Mouse (Mus musculus): ENCODE data around the gene Gatm. TPM values are rescaled to one million over a fixed set of nuclear protein-coding genes. Genes with fewer than 3 reads are reported as not detected.

The Gatm gene
- polyA plus RNA-seq, 1 experiment: 4.6 TPM

DNA sequence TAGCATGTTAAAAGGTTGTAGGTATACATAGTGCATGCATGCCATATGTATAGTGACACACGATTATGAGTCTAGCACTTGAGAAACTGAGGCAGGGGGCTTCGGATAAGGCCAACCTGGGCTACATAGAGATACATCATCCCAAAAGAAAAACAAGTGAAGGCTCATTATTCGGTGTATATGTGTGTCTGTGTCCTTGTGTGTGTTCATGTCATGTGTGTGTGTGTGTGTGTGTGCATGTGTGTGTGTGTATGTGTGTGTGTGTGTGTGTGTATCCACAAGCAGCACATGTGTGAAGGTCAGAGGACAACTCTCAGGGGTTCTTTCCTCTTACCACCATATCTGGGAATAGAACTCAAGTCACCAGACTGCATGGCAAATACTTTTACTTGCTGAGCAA lies 28.8 kb downstream of the Gatm start:
- H3K27ac ChIP-seq (replicated peaks; ENCODE audit: low read depth, low read length): no peak overlapping the region
- H3K4me3 ChIP-seq (ENCODE audit: insufficient read depth, low read depth, low read length): no peak overlapping the region
- peaks cover 11% of the 10 kb centered on the region for H3K4me1 ChIP-seq (ENCODE audit: control insufficient read depth, insufficient read depth, insufficient read length, low read length)

DNA sequence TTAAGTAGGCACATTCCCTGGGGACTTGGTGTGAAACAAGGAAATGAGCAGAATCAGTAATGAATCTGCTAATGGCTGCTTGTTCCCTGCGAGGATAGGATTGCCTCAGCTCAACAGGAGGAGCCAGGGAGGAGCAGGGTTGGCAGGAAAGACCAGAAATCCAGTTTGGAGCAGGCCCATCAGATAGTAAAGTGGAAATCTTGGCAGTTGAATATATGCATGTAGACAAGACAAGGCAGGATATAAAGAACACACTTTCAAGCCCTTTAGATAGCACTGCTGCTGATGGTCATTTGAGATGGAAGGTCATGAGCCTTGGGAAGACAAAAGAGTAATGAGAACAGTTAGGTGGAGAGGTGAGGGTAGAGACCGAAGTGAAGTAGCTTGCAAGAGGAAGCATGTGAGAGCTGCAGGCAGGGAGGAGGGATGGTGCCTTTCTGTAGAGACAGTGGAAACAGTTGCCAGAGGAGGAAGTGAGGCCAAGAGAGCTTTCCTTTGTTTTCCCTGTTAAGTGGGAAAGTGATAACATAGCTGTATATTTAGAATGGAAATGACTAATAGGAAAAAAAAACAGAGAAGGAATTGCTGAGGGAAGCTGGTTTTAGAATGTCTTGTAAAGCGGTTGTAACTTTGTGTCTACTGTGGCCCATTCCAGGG lies 29.6 kb downstream of the Gatm start:
- Histone ChIP-seq H3K4me3 (ENCODE audit: insufficient read depth, low read depth, low read length) (no peak overlapping the region), H3K4me1 (ENCODE audit: control insufficient read depth, insufficient read depth, insufficient read length, low read length) (peaks cover 11% of the 10 kb centered on the region)

DNA sequence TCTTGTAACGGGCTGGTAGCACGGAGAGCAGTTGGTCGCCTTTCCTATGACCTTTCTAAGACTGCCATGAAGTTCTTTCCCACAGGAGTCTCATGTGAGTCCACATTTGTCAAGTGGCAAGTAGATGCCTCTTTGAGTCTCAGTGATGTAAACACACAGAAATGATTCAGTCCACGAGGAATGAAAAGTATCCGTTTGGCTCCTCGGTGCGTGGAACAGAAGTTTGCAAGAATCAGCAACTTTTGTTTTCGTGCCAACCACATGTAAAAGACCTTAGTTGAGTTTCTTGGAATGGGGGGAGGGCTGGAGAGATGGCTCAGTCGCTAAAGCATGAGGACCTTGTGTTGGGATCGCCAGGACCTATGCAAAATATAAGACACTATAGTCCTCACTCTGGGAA lies 30.7 kb downstream of the Gatm start:
- H3K4me1 ChIP-seq (ENCODE audit: control insufficient read depth, insufficient read depth, insufficient read length, low read length): peaks cover 11% of the 10 kb centered on the region
- no peak overlapping the region for H3K27ac ChIP-seq (replicated peaks; ENCODE audit: low read depth, low read length)
- no peak overlapping the region for H3K4me3 ChIP-seq (ENCODE audit: insufficient read depth, low read depth, low read length)

More for the DNA sequence above, 29.6 kb downstream of the Gatm start:
- peak overlapping the region; percentile 39 for H3K27ac ChIP-seq (replicated peaks; ENCODE audit: low read depth, low read length)

DNA sequence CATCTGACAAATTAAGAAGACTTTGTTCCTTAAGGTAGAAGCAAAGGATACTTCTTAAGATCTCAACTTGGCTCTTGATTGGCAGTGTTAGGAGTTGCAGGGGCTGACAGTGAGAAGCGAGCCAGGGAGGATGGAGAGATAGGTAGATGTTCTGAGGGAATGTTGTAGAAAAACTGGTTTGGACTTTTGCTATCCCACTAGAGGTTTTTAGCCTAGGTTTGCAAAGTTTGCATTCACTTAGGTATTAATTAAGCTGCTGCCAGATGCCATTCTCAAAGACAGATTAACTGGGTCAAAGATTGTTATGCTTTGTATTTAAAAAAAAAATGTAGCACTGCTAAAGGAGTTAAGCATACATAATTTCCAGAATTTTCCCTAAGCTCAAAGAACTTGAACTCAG lies 33.8 kb downstream of the Gatm start:
- no peak overlapping the region for H3K4me3 ChIP-seq (ENCODE audit: insufficient read depth, low read depth, low read length)
- H3K4me1 ChIP-seq (ENCODE audit: control insufficient read depth, insufficient read depth, insufficient read length, low read length): peaks cover 11% of the 10 kb centered on the region
- H3K27ac ChIP-seq (replicated peaks; ENCODE audit: low read depth, low read length): no peak overlapping the region

DNA sequence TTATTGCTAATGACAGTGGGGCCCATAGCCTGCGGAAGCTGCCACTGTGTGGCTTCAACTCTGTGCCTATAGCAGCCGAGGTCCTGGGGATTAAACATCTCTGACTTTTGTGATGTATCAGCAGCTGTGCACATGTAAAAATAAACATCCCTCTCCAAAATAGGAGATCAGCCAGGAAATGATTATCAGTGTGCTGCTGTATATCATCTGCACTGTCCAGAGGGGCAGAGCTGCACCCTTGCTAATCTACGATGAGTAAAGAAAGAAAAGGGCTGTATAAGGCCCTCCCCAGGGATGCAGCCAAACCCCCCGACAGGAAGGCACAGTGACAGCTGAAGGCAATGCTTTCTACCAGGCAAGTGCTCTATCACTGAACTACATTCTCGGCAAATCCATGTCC lies 34.8 kb downstream of the Gatm start:
- Histone ChIP-seq H3K4me1 (ENCODE audit: control insufficient read depth, insufficient read depth, insufficient read length, low read length) (peaks cover 4% of the 10 kb centered on the region; the same call in 1 of the 2 replicates), H3K4me3 (ENCODE audit: insufficient read depth, low read depth, low read length) (no peak overlapping the region), H3K27ac (replicated peaks; ENCODE audit: low read depth, low read length) (no peak overlapping the region)

DNA sequence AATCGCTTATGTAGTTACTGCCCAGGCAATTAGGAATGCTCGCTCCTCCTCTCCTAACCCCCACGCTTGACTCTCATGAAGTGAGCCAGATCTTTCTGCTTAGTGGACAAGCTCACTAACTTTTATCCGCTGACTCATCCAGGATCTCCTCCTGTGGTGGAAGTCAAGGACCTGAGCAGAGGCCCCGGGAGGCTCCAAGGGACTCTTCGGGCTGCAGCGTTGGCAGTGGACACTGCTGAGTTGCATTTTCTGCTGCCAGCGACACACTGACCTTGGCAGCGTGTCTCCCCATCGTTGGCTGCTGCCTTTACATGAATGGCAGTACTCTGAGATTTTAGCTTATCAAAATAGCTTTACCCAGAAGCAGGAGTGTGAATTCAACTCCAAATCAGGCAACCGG lies 35.6 kb downstream of the Gatm start:
- Histone ChIP-seq H3K4me1 (ENCODE audit: control insufficient read depth, insufficient read depth, insufficient read length, low read length) (peaks cover 2% of the 10 kb centered on the region; the same call in 1 of the 2 replicates), H3K4me3 (ENCODE audit: insufficient read depth, low read depth, low read length) (no peak overlapping the region), H3K27ac (replicated peaks; ENCODE audit: low read depth, low read length) (no peak overlapping the region)

DNA sequence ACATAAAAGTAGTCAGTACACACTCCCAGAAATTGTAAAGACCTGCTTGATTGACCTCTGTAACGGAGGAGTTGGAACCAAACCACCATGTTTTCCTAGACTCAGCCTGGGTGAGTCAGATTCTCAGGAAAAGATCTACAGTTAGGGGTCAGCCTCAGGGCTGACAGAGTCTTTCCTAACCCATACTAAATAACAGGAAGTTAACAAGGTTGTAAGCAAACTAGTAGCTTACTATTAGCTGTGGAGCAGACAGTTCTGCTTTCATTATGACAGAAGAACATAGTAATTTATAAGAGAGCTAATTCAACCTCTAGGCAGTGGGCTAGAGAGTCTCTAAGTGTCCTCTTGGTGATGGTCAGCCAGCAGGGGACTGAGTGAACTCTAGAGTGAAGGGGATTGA lies 38.7 kb downstream of the Gatm start:
- Histone ChIP-seq H3K4me1 (ENCODE audit: control insufficient read depth, insufficient read depth, insufficient read length, low read length) (no peaks in the 10 kb centered on the region), H3K4me3 (ENCODE audit: insufficient read depth, low read depth, low read length) (no peak overlapping the region), H3K27ac (replicated peaks; ENCODE audit: low read depth, low read length) (no peak overlapping the region)

DNA sequence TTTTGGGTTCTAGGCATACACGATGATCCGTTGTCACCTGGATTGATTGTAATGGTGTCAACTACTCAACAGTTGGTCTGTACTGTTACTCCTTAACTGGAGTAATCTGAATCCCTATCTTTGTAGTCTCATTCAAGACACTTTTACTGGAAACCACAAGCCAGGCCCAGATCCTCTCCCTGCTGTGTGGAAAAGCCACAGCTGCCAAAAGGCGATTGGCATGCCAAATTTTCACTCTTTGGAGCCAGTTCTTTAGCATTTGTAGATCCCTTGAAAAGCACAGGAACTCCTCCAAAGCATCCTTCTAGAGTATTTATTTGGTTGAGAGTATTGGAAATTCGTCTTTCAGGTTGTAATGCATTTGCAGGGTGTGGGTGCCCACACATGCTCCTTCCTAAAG lies 39.8 kb downstream of the Gatm start:
- Histone ChIP-seq H3K27ac (replicated peaks; ENCODE audit: low read depth, low read length) (no peak overlapping the region), H3K4me3 (ENCODE audit: insufficient read depth, low read depth, low read length) (no peak overlapping the region), H3K4me1 (ENCODE audit: control insufficient read depth, insufficient read depth, insufficient read length, low read length) (no peaks in the 10 kb centered on the region)

DNA sequence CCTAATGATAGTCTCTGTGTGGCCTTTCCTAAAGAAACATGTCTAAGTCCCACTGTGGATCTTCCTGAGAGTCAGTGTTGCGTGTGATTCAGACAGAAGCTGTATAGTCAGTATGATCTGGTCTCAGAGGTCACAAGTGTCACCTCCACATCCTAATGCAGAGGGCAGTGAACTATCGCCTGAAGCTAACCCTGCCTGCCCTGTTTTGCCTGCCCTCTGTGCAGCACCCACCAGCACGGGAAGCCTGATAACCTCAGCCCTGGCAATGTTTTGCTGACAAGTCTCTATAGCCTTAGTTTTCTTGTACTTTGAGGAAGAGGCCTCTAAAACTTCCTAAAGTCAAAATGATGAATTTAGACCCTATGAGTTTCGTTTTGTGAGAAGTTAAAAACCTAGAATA lies 40.7 kb downstream of the Gatm start:
- Histone ChIP-seq H3K4me1 (ENCODE audit: control insufficient read depth, insufficient read depth, insufficient read length, low read length) (no peaks in the 10 kb centered on the region), H3K27ac (replicated peaks; ENCODE audit: low read depth, low read length) (no peak overlapping the region), H3K4me3 (ENCODE audit: insufficient read depth, low read depth, low read length) (no peak overlapping the region)

DNA sequence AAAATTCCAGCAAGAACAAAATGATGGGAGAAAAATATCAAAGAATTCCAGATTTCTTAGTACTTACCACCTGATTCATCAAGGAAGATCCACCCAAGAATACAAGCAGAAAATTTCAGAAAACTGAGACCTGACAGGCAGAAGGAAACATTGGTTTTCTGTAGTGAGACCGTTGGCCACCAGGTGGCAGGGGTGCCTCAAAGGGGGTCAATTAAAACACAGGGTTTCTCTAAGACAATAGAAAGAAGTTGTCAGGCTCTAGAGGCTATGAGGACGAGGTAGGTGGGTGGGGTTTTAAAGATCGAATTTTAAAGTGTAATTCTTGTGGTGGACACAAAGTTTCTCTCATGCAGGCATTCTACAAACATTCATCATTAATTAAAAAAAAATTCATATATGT lies 41.7 kb downstream of the Gatm start:
- H3K4me1 ChIP-seq (ENCODE audit: control insufficient read depth, insufficient read depth, insufficient read length, low read length): no peaks in the 10 kb centered on the region
- H3K4me3 ChIP-seq (ENCODE audit: insufficient read depth, low read depth, low read length): no peak overlapping the region

DNA sequence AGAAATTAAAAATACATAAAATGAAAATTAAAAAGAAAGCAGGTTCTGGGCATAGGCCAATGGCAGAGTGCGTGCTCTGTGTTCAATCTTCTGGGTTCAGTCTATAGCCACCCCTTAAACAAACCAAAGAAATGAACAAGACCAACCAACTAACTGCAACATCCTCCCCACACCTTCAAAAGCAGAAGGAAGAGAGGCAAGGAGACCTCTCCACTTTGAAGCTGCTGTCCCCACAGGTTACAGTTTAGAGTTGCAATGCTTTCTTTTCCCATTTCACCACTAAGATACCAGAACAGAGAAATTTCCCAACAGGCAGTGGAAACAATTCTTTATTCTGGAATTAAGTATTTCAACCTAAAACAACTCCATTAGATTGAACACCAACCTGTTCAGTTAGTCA lies 48.9 kb downstream of the Gatm start:
- Histone ChIP-seq H3K4me1 (ENCODE audit: control insufficient read depth, insufficient read depth, insufficient read length, low read length) (no peaks in the 10 kb centered on the region), H3K27ac (replicated peaks; ENCODE audit: low read depth, low read length) (no peak overlapping the region), H3K4me3 (ENCODE audit: insufficient read depth, low read depth, low read length) (no peak overlapping the region)

More for the DNA sequence above, 41.7 kb downstream of the Gatm start:
- H3K27ac ChIP-seq (replicated peaks; ENCODE audit: low read depth, low read length): no peak overlapping the region

DNA sequence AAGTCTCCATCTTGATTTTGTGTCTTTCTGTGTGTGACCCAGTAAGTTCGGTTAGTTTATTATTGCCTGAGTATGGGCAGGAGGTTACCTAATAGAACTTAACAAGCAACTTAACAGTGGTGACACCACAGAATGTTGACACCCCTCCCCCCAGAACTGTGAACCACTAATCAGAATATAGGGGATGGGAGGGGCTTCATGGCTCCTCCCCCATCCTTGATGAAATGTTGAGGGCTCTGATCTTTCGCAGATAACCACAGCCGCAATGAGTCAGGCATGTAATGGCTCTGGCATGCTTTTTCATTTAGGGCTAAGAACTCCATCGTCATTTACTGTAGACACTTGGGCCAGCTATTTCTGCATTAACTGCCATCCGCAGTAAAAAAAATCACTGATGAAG lies 49.9 kb downstream of the Gatm start:
- H3K27ac ChIP-seq (replicated peaks; ENCODE audit: low read depth, low read length): no peak overlapping the region
- H3K4me1 ChIP-seq (ENCODE audit: control insufficient read depth, insufficient read depth, insufficient read length, low read length): no peaks in the 10 kb centered on the region
- H3K4me3 ChIP-seq (ENCODE audit: insufficient read depth, low read depth, low read length): no peak overlapping the region

DNA sequence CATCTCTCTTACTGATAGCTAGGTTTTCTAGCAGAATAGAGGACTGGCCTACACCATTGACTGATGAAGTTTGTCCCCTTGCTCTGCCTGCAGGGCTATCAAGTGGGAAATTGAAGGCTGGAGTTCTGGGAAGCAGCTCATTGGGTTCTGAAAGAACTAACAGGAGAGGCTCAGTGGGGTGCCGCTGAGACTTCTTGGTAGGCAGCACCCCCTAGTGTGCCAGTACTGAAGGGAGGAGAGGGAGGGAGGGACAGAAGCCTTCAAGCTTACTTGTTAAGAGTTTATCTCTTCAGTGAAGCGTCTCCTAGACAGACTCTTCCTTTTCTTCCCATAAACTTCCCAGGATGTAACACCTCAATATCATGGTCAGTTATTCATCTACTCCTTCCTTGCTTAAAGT lies 52.8 kb downstream of the Gatm start:
- Histone ChIP-seq H3K4me1 (ENCODE audit: control insufficient read depth, insufficient read depth, insufficient read length, low read length) (no peaks in the 10 kb centered on the region), H3K27ac (replicated peaks; ENCODE audit: low read depth, low read length) (no peak overlapping the region), H3K4me3 (ENCODE audit: insufficient read depth, low read depth, low read length) (no peak overlapping the region)

Other genes starting within 250 kb of the Gatm start
- 3.1 and 4.5 TPM in 2 replicates for gene Shf, start 242.1 kb downstream of the Gatm start, polyA plus RNA-seq (2012; ENCODE audit: insufficient read depth, insufficient read length, missing spikeins)
- gene Slc28a2, start 184.8 kb downstream of the Gatm start, polyA plus RNA-seq (2012; ENCODE audit: insufficient read depth, insufficient read length, missing spikeins): 6.6 and 15.1 TPM in 2 replicates
- gene Gm14085, start 126.4 kb downstream of the Gatm start, polyA plus RNA-seq (2012; ENCODE audit: insufficient read depth, insufficient read length, missing spikeins): not detected in 2 replicates
- not detected in 2 replicates for gene AA467197, start 25.7 kb upstream of the Gatm start, polyA plus RNA-seq (2012; ENCODE audit: insufficient read depth, insufficient read length, missing spikeins)
- 4.4 and 6.7 TPM in 2 replicates for gene Slc30a4, start 91.4 kb upstream of the Gatm start, polyA plus RNA-seq (2012; ENCODE audit: insufficient read depth, insufficient read length, missing spikeins)
- 23.5 and 25.0 TPM in 2 replicates for gene Bloc1s6, start 127.2 kb upstream of the Gatm start, polyA plus RNA-seq (2012; ENCODE audit: insufficient read depth, insufficient read length, missing spikeins)
- gene Sqor, start 153.9 kb upstream of the Gatm start, polyA plus RNA-seq (2012; ENCODE audit: insufficient read depth, insufficient read length, missing spikeins): 152 TPM in 2 replicates

Data from brown adipose tissue, adult 24 weeks (tissue).